Mouse (Mus musculus) E14TG2a.4 (cell line): ENCODE measurements at regions not wholly inside any gene's neighbourhood (a gene's known extent, or its start where the extent isn't known, plus 50 kb on each side); places are given as distances from the start of the nearest gene placed in this dataset.

Experiments
- CTCF ChIP-seq: conservative IDR thresholded peaks from 2 replicates; pipeline ENCODE4 v1.5.1; 2014; ENCODE audit warnings: low read length
- NANOG ChIP-seq: IDR thresholded peaks from 2 replicates; pipeline ENCODE4 v1.6.1; 2014; ENCODE audit warnings: borderline replicate concordance, low read length, mixed read lengths
- POU5F1 ChIP-seq: IDR thresholded peaks from 2 replicates; pipeline ENCODE4 v1.6.1; 2014; ENCODE audit warnings: low read length, borderline replicate concordance

- TF ChIP-seq CTCF, result no peak
- no peak for TF ChIP-seq POU5F1
- no peak for TF ChIP-seq NANOG
These were observed 120.8 kb upstream of the Plcb4 start for GRCm38 (mm10) chr2:135538022-135538421.
